Mouse (Mus musculus): ENCODE measurements at regions not wholly inside any gene's neighbourhood (a gene's known extent, or its start where the extent isn't known, plus 50 kb on each side); places are given as distances from the start of the nearest gene placed in this dataset.

- DNase-seq (ENCODE audit: low read depth): no peak
- TF ChIP-seq CTCF (IDR thresholded peaks at IDR 0.05; ENCODE audit: borderline replicate concordance, extremely low read depth, insufficient read depth, insufficient read length) (no peak), POLR2A (IDR thresholded peaks at IDR 0.05; ENCODE audit: borderline replicate concordance, extremely low read depth, insufficient read depth, insufficient read length, poor library complexity, severe bottlenecking) (no peak)
Measured at GRCm38 (mm10) chr1:184320521-184321177, 286.5 kb upstream of the 1700056E22Rik start.

- DNase-seq (ENCODE audit: low read depth): no peak
- TF ChIP-seq POLR2A (IDR thresholded peaks at IDR 0.05; ENCODE audit: borderline replicate concordance, extremely low read depth, insufficient read depth, insufficient read length, poor library complexity, severe bottlenecking) (no peak), CTCF (IDR thresholded peaks at IDR 0.05; ENCODE audit: borderline replicate concordance, extremely low read depth, insufficient read depth, insufficient read length) (no peak)
Measured at GRCm38 (mm10) chr1:184310185-184310815, 276.2 kb upstream of the 1700056E22Rik start.

GRCm38 (mm10) chr1:184304813-184305212 is 270.7 kb upstream of the 1700056E22Rik start:
- TF ChIP-seq CTCF (IDR thresholded peaks at IDR 0.05; ENCODE audit: borderline replicate concordance, extremely low read depth, insufficient read depth, insufficient read length) (no peak), POLR2A (IDR thresholded peaks at IDR 0.05; ENCODE audit: borderline replicate concordance, extremely low read depth, insufficient read depth, insufficient read length, poor library complexity, severe bottlenecking) (no peak)

GRCm38 (mm10) chr1:184304204-184304603 is 270.1 kb upstream of the 1700056E22Rik start:
- TF ChIP-seq CTCF (IDR thresholded peaks at IDR 0.05; ENCODE audit: borderline replicate concordance, extremely low read depth, insufficient read depth, insufficient read length) (no peak), POLR2A (IDR thresholded peaks at IDR 0.05; ENCODE audit: borderline replicate concordance, extremely low read depth, insufficient read depth, insufficient read length, poor library complexity, severe bottlenecking) (no peak)
- DNase-seq (ENCODE audit: low read depth): no peak

More at GRCm38 (mm10) chr1:184304813-184305212, 270.7 kb upstream of the 1700056E22Rik start:
- no peak for DNase-seq (ENCODE audit: low read depth)

GRCm38 (mm10) chr1:184298701-184299100 is 264.6 kb upstream of the 1700056E22Rik start:
- TF ChIP-seq CTCF (IDR thresholded peaks at IDR 0.05; ENCODE audit: borderline replicate concordance, extremely low read depth, insufficient read depth, insufficient read length) (no peak), POLR2A (IDR thresholded peaks at IDR 0.05; ENCODE audit: borderline replicate concordance, extremely low read depth, insufficient read depth, insufficient read length, poor library complexity, severe bottlenecking) (no peak)
- DNase-seq (ENCODE audit: low read depth): no peak

GRCm38 (mm10) chr1:184297001-184297740 is 263.1 kb upstream of the 1700056E22Rik start:
- DNase-seq (ENCODE audit: low read depth): peak; percentile 5
- TF ChIP-seq CTCF (IDR thresholded peaks at IDR 0.05; ENCODE audit: borderline replicate concordance, extremely low read depth, insufficient read depth, insufficient read length) (no peak), POLR2A (IDR thresholded peaks at IDR 0.05; ENCODE audit: borderline replicate concordance, extremely low read depth, insufficient read depth, insufficient read length, poor library complexity, severe bottlenecking) (no peak)

GRCm38 (mm10) chr1:184291129-184291528 is 257.0 kb upstream of the 1700056E22Rik start:
- no peak for TF ChIP-seq POLR2A (IDR thresholded peaks at IDR 0.05; ENCODE audit: borderline replicate concordance, extremely low read depth, insufficient read depth, insufficient read length, poor library complexity, severe bottlenecking)
- TF ChIP-seq CTCF (IDR thresholded peaks at IDR 0.05; ENCODE audit: borderline replicate concordance, extremely low read depth, insufficient read depth, insufficient read length): no peak
- no peak for DNase-seq (ENCODE audit: low read depth)

- DNase-seq (ENCODE audit: low read depth): peak; percentile 75
Measured at GRCm38 (mm10) chr1:184289733-184290416, 255.8 kb upstream of the 1700056E22Rik start.

GRCm38 (mm10) chr1:184281768-184282167 is 247.7 kb upstream of the 1700056E22Rik start:
- TF ChIP-seq CTCF (IDR thresholded peaks at IDR 0.05; ENCODE audit: borderline replicate concordance, extremely low read depth, insufficient read depth, insufficient read length) (no peak), POLR2A (IDR thresholded peaks at IDR 0.05; ENCODE audit: borderline replicate concordance, extremely low read depth, insufficient read depth, insufficient read length, poor library complexity, severe bottlenecking) (no peak)

More at GRCm38 (mm10) chr1:184289733-184290416, 255.8 kb upstream of the 1700056E22Rik start:
- TF ChIP-seq POLR2A (IDR thresholded peaks at IDR 0.05; ENCODE audit: borderline replicate concordance, extremely low read depth, insufficient read depth, insufficient read length, poor library complexity, severe bottlenecking): no peak
- no peak for TF ChIP-seq CTCF (IDR thresholded peaks at IDR 0.05; ENCODE audit: borderline replicate concordance, extremely low read depth, insufficient read depth, insufficient read length)

GRCm38 (mm10) chr1:184279263-184279662 is 245.2 kb upstream of the 1700056E22Rik start:
- DNase-seq (ENCODE audit: low read depth): peak; percentile 12

More at GRCm38 (mm10) chr1:184281768-184282167, 247.7 kb upstream of the 1700056E22Rik start:
- no peak for DNase-seq (ENCODE audit: low read depth)

GRCm38 (mm10) chr1:184277001-184277400 is 242.9 kb upstream of the 1700056E22Rik start:
- TF ChIP-seq POLR2A (IDR thresholded peaks at IDR 0.05; ENCODE audit: borderline replicate concordance, extremely low read depth, insufficient read depth, insufficient read length, poor library complexity, severe bottlenecking) (no peak), CTCF (IDR thresholded peaks at IDR 0.05; ENCODE audit: borderline replicate concordance, extremely low read depth, insufficient read depth, insufficient read length) (no peak)

More at GRCm38 (mm10) chr1:184279263-184279662, 245.2 kb upstream of the 1700056E22Rik start:
- TF ChIP-seq POLR2A (IDR thresholded peaks at IDR 0.05; ENCODE audit: borderline replicate concordance, extremely low read depth, insufficient read depth, insufficient read length, poor library complexity, severe bottlenecking) (no peak), CTCF (IDR thresholded peaks at IDR 0.05; ENCODE audit: borderline replicate concordance, extremely low read depth, insufficient read depth, insufficient read length) (no peak)

More at GRCm38 (mm10) chr1:184277001-184277400, 242.9 kb upstream of the 1700056E22Rik start:
- no peak for DNase-seq (ENCODE audit: low read depth)

All from brain, embryonic 14.5 days (tissue).